Mouse (Mus musculus) MEL (cell line): ENCODE results near the gene Emg1. TPM values are rescaled to one million over a fixed set of nuclear protein-coding genes. Genes with fewer than 3 reads are reported as not detected.

Source experiments
- DNase-seq: peaks from one replicate; pipeline ENCODE4 v3.0.0; 2011; ENCODE audit warnings: low read depth, low spot score
- H3K27ac ChIP-seq: 2 replicates; pipeline ENCODE4 v1.5.1; 2012; ENCODE audit warnings: low read depth, mild to moderate bottlenecking, control low read depth, low read length, moderate library complexity; ENCODE audit not compliant: control insufficient read depth
- H3K27me3 ChIP-seq, 2 experiments: fragments of 150-350 bp in 1 of 2; sonication (generic) in 1 of 2; 2 replicates each; pipeline ENCODE4 v1.6.1; 2012; ENCODE audit warnings: low read length in 2 of 2, mild to moderate bottlenecking in 2 of 2, improper control_type of control experiment in 1 of 2, moderate library complexity in 1 of 2; ENCODE audit not compliant: insufficient read depth in 2 of 2, control insufficient read depth in 1 of 2
- H3K36me3 ChIP-seq, 2 experiments: 2 replicates each; pipeline ENCODE4 v1.6.1; 2012 to 2014; ENCODE audit warnings: low read length in 2 of 2, improper control_type of control experiment in 1 of 2, inconsistent platforms in 1 of 2, mild to moderate bottlenecking in 1 of 2; ENCODE audit not compliant: insufficient read depth in 2 of 2, control insufficient read depth in 1 of 2
- H3K4me1 ChIP-seq, 2 experiments: fragments of 150-350 bp in 1 of 2; sonication (generic) in 1 of 2; 2 replicates each; pipeline ENCODE4 v1.6.1; 2012; ENCODE audit warnings: low read length in 2 of 2, improper control_type of control experiment in 1 of 2, mild to moderate bottlenecking in 1 of 2; ENCODE audit not compliant: insufficient read depth in 2 of 2, control insufficient read depth in 1 of 2
- H3K4me3 ChIP-seq, 2 experiments: fragments of 150-350 bp in 1 of 2; sonication (generic) in 1 of 2; 2 replicates each; pipeline ENCODE4 v1.5.1; 2012; ENCODE audit warnings: low read depth in 2 of 2, low read length in 2 of 2, mild to moderate bottlenecking in 2 of 2, moderate library complexity in 2 of 2, control low read depth in 1 of 2, improper control_type of control experiment in 1 of 2; ENCODE audit not compliant: control insufficient read depth in 1 of 2, insufficient read depth in 1 of 2
- H3K79me2 ChIP-seq: 2 replicates; pipeline ENCODE4 v1.6.1; 2012; ENCODE audit warnings: mild to moderate bottlenecking, low read length, moderate library complexity; ENCODE audit not compliant: control insufficient read depth, poor library complexity, insufficient read depth
- H3K9ac ChIP-seq: 2 replicates; pipeline ENCODE4 v1.6.1; 2012; ENCODE audit warnings: low read depth, mild to moderate bottlenecking, control low read depth, low read length, moderate library complexity; ENCODE audit not compliant: control insufficient read depth, poor library complexity, severe bottlenecking
- H3K9me3 ChIP-seq: fragments of 150-350 bp; sonication (generic); replicated peaks from 2 replicates; pipeline ENCODE4 v1.6.1; 2012; ENCODE audit warnings: mild to moderate bottlenecking, low read length, improper control_type of control experiment, moderate library complexity; ENCODE audit not compliant: insufficient read depth
- BHLHE40 ChIP-seq: IDR thresholded peaks from 2 replicates; pipeline ENCODE4 v1.6.1; 2012; ENCODE audit warnings: low read depth, mild to moderate bottlenecking, inconsistent platforms, low read length, improper control_type of control experiment, borderline replicate concordance
- CHD1 ChIP-seq: IDR thresholded peaks from 2 replicates; pipeline ENCODE4 v1.6.1; 2012; ENCODE audit warnings: low read depth, mild to moderate bottlenecking, inconsistent platforms, low read length, improper control_type of control experiment
- CHD2 ChIP-seq: IDR thresholded peaks from 2 replicates; pipeline ENCODE4 v1.6.1; 2011; ENCODE audit warnings: low read length, improper control_type of control experiment
- EP300 ChIP-seq, 2 experiments: IDR thresholded peaks; 2 replicates each; pipeline ENCODE4 v1.6.1; 2011; ENCODE audit warnings: improper control_type of control experiment in 2 of 2, low read length in 2 of 2, low read depth in 1 of 2, mild to moderate bottlenecking in 1 of 2
- ETS1 ChIP-seq: IDR thresholded peaks from 2 replicates; pipeline ENCODE4 v1.6.1; 2012; ENCODE audit warnings: low read depth, mild to moderate bottlenecking, inconsistent platforms, low read length, improper control_type of control experiment, moderate library complexity
- GABPA ChIP-seq: IDR thresholded peaks from 2 replicates; pipeline ENCODE4 v1.6.1; 2012; ENCODE audit warnings: low read depth, mild to moderate bottlenecking, inconsistent platforms, low read length, improper control_type of control experiment, moderate library complexity
- GATA1 ChIP-seq: IDR thresholded peaks from 2 replicates; pipeline ENCODE4 v1.6.1; 2011; ENCODE audit warnings: low read depth, low read length, improper control_type of control experiment
- HCFC1 ChIP-seq: IDR thresholded peaks from 2 replicates; pipeline ENCODE4 v1.6.1; 2012; ENCODE audit warnings: low read depth, mild to moderate bottlenecking, inconsistent platforms, low read length, improper control_type of control experiment, moderate library complexity
- JUND ChIP-seq: IDR thresholded peaks from 2 replicates; pipeline ENCODE4 v1.6.1; 2011; ENCODE audit warnings: low read depth, mild to moderate bottlenecking, improper control_type of control experiment, low read length
- KAT2A ChIP-seq: conservative IDR thresholded peaks from 2 replicates; pipeline ENCODE4 v1.6.1; 2012; ENCODE audit warnings: low read depth, low read length, improper control_type of control experiment, inconsistent platforms
- MAX ChIP-seq: IDR thresholded peaks from 2 replicates; pipeline ENCODE4 v1.6.1; 2011; ENCODE audit warnings: low read length, improper control_type of control experiment
- MAZ ChIP-seq: IDR thresholded peaks from 2 replicates; pipeline ENCODE4 v1.6.1; 2012; ENCODE audit warnings: low read depth, mild to moderate bottlenecking, inconsistent platforms, low read length, improper control_type of control experiment
- MXI1 ChIP-seq: IDR thresholded peaks from 2 replicates; pipeline ENCODE4 v1.6.1; 2011; ENCODE audit warnings: mild to moderate bottlenecking, low read depth, low read length, improper control_type of control experiment
- MYC ChIP-seq: IDR thresholded peaks from 2 replicates; pipeline ENCODE4 v1.6.1; 2011; ENCODE audit warnings: low read depth, mild to moderate bottlenecking, low read length, improper control_type of control experiment, moderate library complexity
- POLR2AphosphoS2 ChIP-seq: IDR thresholded peaks from 2 replicates; pipeline ENCODE4 v1.6.1; 2011; ENCODE audit warnings: low read length, improper control_type of control experiment
- RCOR1 ChIP-seq: IDR thresholded peaks from 2 replicates; pipeline ENCODE4 v1.6.1; 2012; ENCODE audit warnings: low read depth, mild to moderate bottlenecking, inconsistent platforms, low read length, improper control_type of control experiment
- SMC3 ChIP-seq: IDR thresholded peaks from 2 replicates; pipeline ENCODE4 v1.6.1; 2011; ENCODE audit warnings: low read depth, low read length, improper control_type of control experiment
- TAL1 ChIP-seq: IDR thresholded peaks from 2 replicates; pipeline ENCODE4 v1.6.1; 2012; ENCODE audit warnings: mild to moderate bottlenecking, inconsistent platforms, low read length, moderate library complexity, mixed read lengths
- TCF12 ChIP-seq: IDR thresholded peaks from 2 replicates; pipeline ENCODE4 v1.6.1; 2014; ENCODE audit warnings: low read depth, mild to moderate bottlenecking, inconsistent platforms, low read length, improper control_type of control experiment, moderate library complexity
- UBTF ChIP-seq: IDR thresholded peaks from 2 replicates; pipeline ENCODE4 v1.6.1; 2012; ENCODE audit warnings: low read depth, mild to moderate bottlenecking, inconsistent platforms, low read length, improper control_type of control experiment, moderate library complexity, borderline replicate concordance; ENCODE audit not compliant: insufficient read depth
- USF1 ChIP-seq: IDR thresholded peaks from 2 replicates; pipeline ENCODE4 v1.6.1; 2014; ENCODE audit warnings: low read depth, mild to moderate bottlenecking, inconsistent platforms, low read length, improper control_type of control experiment, moderate library complexity
- USF2 ChIP-seq, 2 experiments: IDR thresholded peaks; 2 replicates each; pipeline ENCODE4 v1.6.1; 2011 to 2012; ENCODE audit warnings: improper control_type of control experiment in 2 of 2, low read length in 2 of 2, borderline replicate concordance in 1 of 2, inconsistent platforms in 1 of 2, low read depth in 1 of 2, mild to moderate bottlenecking in 1 of 2; ENCODE audit not compliant: insufficient read depth in 1 of 2
- ZC3H11A ChIP-seq: IDR thresholded peaks from 2 replicates; pipeline ENCODE4 v1.6.1; 2012; ENCODE audit warnings: low read depth, mild to moderate bottlenecking, inconsistent platforms, low read length, improper control_type of control experiment
- ZNF384 ChIP-seq: IDR thresholded peaks from 2 replicates; pipeline ENCODE4 v1.6.1; 2012; ENCODE audit warnings: low read depth, mild to moderate bottlenecking, inconsistent platforms, low read length, improper control_type of control experiment
- polyA plus RNA-seq, 2 experiments: library from polyadenylated mRNA; stranded (reverse) in 1 of 2; unstranded in 1 of 2; fragments of >175 nt in 1 of 2; fragments of >200 nt in 1 of 2; gene quantifications; 2 replicates each; pipeline versions ENCODE4 v1.2.1 to v1.2.4; 2012; ENCODE audit warnings: low replicate concordance in 2 of 2, low read depth in 1 of 2; ENCODE audit not compliant: insufficient read length in 2 of 2, insufficient read depth in 1 of 2, missing spikeins in 1 of 2
- total RNA-seq: library from RNA; depleted of rRNA; stranded (reverse); fragments of 300-350 nt; gene quantifications from 2 replicates; pipeline ENCODE4 v1.2.3, GENCODE M21; 2012

Emg1 gene
- total and polyA plus RNA-seq, 3 experiments, result 346 to 391 TPM; not detected in 1

DNA sequence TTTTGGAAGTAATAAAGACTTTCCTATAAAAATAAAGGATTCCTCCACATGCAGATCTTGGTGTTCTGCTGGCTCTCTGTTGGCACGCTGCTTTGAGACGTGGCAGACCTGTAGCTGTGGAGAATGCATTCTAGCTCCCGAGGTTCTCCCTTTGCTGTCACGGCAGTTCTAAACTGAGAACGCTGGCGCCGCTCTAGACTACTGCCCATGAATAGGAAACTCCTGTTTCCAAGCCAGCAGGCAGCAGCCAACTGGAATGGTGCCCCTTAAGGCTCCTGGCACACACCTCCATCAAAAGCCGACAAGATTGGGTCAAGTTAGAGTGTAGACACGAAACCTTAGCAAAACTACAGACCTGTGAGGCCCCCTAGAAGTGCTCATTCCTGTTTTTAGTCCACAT is 38.4 kb downstream of the Emg1 start:
- no peaks in the 10 kb centered on the region for H3K9me3 ChIP-seq
- peaks cover 62% of the 10 kb centered on the region for H3K79me2 ChIP-seq
- no peak for TF ChIP-seq SMC3
- TF ChIP-seq MXI1, result no peak
- TF ChIP-seq USF1, result no peak
- no peak for TF ChIP-seq POLR2AphosphoS2
- TF ChIP-seq MAX, result no peak
- no peak for TF ChIP-seq MYC
- TF ChIP-seq TCF12, result no peak
- TF ChIP-seq JUND, result no peak
- no peak for TF ChIP-seq ETS1
- TF ChIP-seq BHLHE40, result no peak
- TF ChIP-seq RCOR1, result no peak
- TF ChIP-seq TAL1, result no peak
- H3K9ac ChIP-seq, result no peak overlapping the region
- H3K4me1 ChIP-seq, result peaks cover 7 to 18% of the 10 kb centered on the region in 2 experiments
- no peak for DNase-seq
- no peak overlapping the region for H3K27ac ChIP-seq
- no peak overlapping the region for H3K4me3 ChIP-seq
- peaks cover 16 to 27% of the 10 kb centered on the region in 2 experiments for H3K36me3 ChIP-seq
- no peaks in the 10 kb centered on the region for H3K27me3 ChIP-seq

DNA sequence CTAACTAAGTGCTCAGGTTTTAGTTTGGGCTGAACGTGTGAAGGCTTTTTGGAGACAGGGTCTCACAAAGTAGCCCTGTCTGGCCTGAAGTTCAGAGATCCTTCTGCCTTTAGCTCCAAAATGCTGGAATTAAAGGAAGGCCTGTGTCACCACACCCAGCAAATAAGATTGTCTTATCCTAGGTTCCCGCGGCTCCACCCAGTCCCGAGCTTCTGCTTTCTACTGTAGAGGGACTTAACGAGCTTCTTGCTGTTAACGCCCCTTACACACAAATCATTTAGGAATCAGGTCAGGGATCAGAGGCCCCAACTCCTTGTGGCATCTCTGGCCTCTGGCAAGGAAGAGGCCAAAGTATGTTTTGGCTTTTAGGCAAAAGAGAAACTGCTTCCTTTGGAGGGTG is 39.9 kb downstream of the Emg1 start:
- H3K4me3 ChIP-seq, result no peak overlapping the region
- H3K4me1 ChIP-seq, result peaks cover 7 to 18% of the 10 kb centered on the region in 2 experiments
- 0 out of 2 replicates have a peak overlapping the region, but pooled peaks have one; percentile 17 for H3K9ac ChIP-seq
- no peaks in the 10 kb centered on the region for H3K9me3 ChIP-seq
- peaks cover 16 to 28% of the 10 kb centered on the region in 2 experiments for H3K36me3 ChIP-seq
- H3K27me3 ChIP-seq, result no peaks in the 10 kb centered on the region
- H3K79me2 ChIP-seq, result peaks cover 65% of the 10 kb centered on the region
- 0 out of 2 replicates have a peak, but pooled peaks have one; percentile 27 for TF ChIP-seq GATA1
- peak in 1 of 2 experiments; percentile 43; a peak in 1 of 4 replicates for TF ChIP-seq EP300 (IDR thresholded peaks at IDR 0.05; ENCODE audit: low read depth in 1 of 2, low read length in 2 of 2)
- no peak for TF ChIP-seq MAZ
- H3K27ac ChIP-seq, result peak overlapping the region; percentile 49
- DNase-seq, result peak; percentile 77

DNA sequence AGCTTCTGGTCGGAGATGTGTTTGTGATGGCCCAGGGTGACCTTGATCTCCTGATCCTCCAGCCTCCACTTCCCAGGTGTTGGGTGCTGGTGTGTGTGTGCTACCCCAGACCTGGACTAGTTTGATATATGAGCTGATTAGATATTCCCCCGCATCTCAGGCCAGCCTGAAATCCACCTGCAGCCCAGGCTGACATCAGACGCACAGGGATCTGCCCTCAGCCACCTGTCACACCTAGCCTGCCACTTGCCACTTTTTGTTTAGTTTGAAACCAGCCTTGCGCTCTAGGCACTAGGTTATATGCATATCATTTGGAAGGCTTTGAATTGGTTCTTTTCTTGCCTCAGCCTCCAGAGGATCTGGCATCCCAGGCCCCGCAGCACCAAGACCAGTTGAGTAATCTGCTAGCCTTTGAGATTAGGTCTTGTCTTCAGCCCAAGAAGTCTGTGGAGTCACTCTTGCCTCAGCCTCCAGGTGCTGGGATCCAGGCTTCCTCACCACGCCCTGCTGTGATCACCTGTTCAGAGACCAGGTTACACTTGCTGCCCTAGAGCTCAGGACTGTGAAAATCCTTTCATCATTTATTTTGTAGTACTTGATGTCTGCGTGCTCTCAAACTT is 41.6 kb downstream of the Emg1 start:
- Histone ChIP-seq H3K9me3 (no peaks in the 10 kb centered on the region), H3K36me3 (peaks cover 13 to 39% of the 10 kb centered on the region in 2 experiments), H3K4me3 (no peak overlapping the region), H3K79me2 (peaks cover 67% of the 10 kb centered on the region), H3K9ac (no peak overlapping the region), H3K4me1 (peaks cover 7 to 20% of the 10 kb centered on the region in 2 experiments), H3K27ac (no peak overlapping the region), H3K27me3 (no peaks in the 10 kb centered on the region)
- TF ChIP-seq GABPA (no peak), UBTF (no peak), MAZ (no peak), CHD1 (no peak), CHD2 (no peak), ZC3H11A (no peak), ZNF384 (no peak), USF2 (IDR thresholded peaks at IDR 0.05; ENCODE audit: borderline replicate concordance in 1 of 2, insufficient read depth in 1 of 2, low read depth in 1 of 2, low read length in 2 of 2) (no peak), HCFC1 (no peak), KAT2A (no peak)
- no peak for DNase-seq
